Mouse (Mus musculus) spleen, adult 2 months (tissue): ENCODE measurements around the gene Limd1.

Experiments
- CTCF ChIP-seq: fragments of 200-500 bp; IDR thresholded peaks from 2 replicates; pipeline ENCODE4 v1.5.1; 2011; ENCODE audit warnings: mild to moderate bottlenecking, inconsistent platforms; ENCODE audit not compliant: insufficient read depth, insufficient read length, insufficient replicate concordance; ENCODE audit errors: extremely low read depth
- POLR2A ChIP-seq: fragments of 200-500 bp; IDR thresholded peaks from 2 replicates; pipeline ENCODE4 v1.6.1; 2011; ENCODE audit warnings: low read depth, low read length, inconsistent platforms

- TF ChIP-seq CTCF (no peak), POLR2A (no peak)
These were observed 42.2 kb downstream of the Limd1 start for GRCm38 (mm10) chr9:123520735-123521134.
